Mouse (Mus musculus): Measurements from ENCODE around the gene Popdc2.

Gene Popdc2

GRCm38 (mm10) chr16:38354185-38354913, 7.7 kb upstream of the Popdc2 start:
- no peak for DNase-seq (ENCODE audit: inconsistent age in 2 of 2, low spot score in 1 of 2)

- no peak for DNase-seq (ENCODE audit: inconsistent age in 2 of 2, low spot score in 1 of 2)
These were observed 3.7 kb upstream of the Popdc2 start for GRCm38 (mm10) chr16:38358256-38358812.

DNA sequence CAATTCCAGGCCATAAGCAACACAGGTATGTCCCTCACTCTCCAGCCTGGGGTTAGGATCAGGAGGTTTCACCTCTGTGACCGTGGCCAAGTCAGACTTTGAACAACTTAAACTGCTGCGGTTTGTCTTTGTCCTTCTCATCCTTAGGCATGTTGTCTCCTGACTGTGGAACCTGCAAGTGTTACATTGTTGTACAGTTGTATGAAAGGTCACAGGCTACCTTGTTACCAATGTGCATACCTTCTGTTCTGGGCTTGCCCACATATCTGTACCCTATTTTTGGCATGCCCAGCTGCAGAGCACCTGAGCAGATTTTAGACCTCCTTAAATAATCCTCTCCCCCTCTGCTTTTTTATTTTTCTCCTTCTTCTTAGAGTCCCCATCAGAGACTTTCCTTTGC, 2.8 kb upstream of the Popdc2 start:
- DNase-seq (ENCODE audit: inconsistent age in 2 of 2, low spot score in 1 of 2): no peak

DNA sequence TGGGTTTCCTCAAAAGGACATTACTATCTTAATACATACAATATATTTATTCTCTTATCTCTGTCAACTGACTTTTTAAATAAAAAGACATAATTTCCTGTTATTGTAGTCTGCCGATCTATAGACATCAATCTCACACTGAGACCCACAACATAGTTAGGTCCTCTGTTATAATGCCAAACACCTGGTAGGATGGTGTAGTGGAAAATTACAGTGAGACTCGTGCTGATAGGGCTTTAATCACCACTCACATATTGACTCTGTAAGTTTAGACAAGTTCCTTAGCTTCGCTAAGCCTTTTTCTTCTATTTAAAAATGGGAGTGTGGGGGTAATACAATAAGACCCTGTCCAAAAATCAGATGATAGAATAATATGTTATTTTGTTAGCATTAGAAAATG, 2.2 kb upstream of the Popdc2 start:
- DNase-seq (ENCODE audit: inconsistent age in 2 of 2, low spot score in 1 of 2): no peak

DNA sequence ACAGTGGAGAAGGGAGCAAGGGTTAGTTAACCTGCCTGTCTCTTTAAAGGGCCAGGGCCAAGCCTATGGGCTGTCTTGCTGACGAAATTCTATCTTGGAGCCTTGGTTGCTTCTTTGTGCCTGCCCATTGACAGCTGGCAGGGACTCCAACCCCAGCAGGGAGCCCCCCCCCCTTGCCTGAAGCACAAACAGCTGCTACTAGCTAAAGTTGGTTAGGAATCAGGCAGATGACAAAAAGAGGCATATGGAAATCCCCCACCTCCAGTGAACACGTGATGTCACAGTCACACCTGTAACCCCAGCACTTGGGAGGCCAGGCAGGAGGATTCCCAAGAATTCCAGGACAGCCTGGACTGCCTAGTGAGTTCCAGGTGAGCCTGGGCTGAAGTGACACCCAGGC, 1.7 kb upstream of the Popdc2 start:
- DNase-seq (ENCODE audit: inconsistent age in 2 of 2, low spot score in 1 of 2): no peak

DNA sequence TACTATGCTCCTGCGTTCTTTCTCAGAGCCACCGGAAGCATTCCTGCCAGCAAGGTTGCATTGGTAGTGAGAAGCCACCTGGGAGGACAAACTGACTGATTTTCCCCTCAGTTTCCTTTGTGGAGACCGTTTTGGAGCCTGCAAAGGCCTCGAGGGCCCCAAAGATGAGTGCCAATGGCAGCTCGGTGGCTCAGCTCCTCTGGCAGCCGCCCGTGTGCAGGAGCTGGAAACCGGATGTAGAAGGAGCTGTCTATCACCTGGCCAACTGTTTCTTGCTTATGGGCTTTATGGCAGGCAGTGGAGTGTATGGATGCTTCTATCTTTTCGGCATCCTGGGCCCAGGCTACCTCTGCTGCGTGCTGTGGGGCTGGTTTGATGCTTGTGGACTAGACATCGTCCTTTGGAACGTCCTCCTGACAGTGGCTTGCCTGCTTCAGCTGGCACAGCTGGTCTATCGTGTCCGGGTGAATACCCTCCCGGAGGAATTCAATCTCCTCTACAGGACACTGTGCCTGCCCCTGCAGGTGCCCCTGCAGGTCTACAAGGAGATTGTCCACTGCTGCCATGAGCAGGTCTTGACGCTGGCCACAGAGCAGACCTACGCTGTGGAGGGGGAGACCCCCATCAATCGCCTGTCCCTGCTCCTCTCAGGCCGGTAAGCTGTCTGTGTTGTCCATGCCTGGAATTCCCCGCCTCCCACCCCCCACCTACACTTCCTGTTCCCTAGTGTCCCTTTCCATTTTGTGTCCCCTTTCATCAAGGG, 665 bp downstream of the Popdc2 start:
- DNase-seq (ENCODE audit: inconsistent age in 2 of 2, low spot score in 1 of 2): no peak

GRCm38 (mm10) chr16:38363256-38363595, 1.2 kb downstream of the Popdc2 start:
- DNase-seq (ENCODE audit: inconsistent age in 2 of 2, low spot score in 1 of 2): no peak

- no peak for DNase-seq (ENCODE audit: inconsistent age in 2 of 2, low spot score in 1 of 2)
These were observed 1.6 kb downstream of the Popdc2 start for GRCm38 (mm10) chr16:38363657-38364056.

- no peak for DNase-seq (ENCODE audit: inconsistent age in 2 of 2, low spot score in 1 of 2)
These were observed 3.4 kb downstream of the Popdc2 start for GRCm38 (mm10) chr16:38365390-38365789.

- no peak for DNase-seq (ENCODE audit: inconsistent age in 2 of 2, low spot score in 1 of 2)
These were observed 4.2 kb downstream of the Popdc2 start for GRCm38 (mm10) chr16:38366231-38366630.

DNA sequence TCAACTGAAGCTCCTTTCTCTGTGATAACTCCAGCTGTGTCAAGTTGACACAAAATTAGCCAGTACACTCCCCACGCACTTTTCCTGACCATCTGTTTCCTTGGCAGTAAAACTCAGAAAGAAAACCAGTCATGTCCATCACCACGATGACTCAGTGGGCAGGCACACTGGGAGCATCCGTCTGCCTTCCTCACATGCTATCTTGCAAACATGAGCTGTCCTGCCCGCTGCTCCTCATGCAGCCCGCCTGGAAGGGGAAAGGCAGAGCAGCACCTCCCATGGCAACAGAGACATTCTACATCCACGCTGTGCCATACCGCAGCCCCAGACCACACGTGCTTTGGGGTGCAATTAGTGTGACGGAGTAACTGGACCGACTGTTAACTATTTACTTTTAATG, 6.3 kb downstream of the Popdc2 start:
- no peak for DNase-seq (ENCODE audit: inconsistent age in 2 of 2, low spot score in 1 of 2)

- DNase-seq (ENCODE audit: inconsistent age in 2 of 2, low spot score in 1 of 2): no peak
These were observed 7.0 kb downstream of the Popdc2 start for GRCm38 (mm10) chr16:38369000-38369399.

DNA sequence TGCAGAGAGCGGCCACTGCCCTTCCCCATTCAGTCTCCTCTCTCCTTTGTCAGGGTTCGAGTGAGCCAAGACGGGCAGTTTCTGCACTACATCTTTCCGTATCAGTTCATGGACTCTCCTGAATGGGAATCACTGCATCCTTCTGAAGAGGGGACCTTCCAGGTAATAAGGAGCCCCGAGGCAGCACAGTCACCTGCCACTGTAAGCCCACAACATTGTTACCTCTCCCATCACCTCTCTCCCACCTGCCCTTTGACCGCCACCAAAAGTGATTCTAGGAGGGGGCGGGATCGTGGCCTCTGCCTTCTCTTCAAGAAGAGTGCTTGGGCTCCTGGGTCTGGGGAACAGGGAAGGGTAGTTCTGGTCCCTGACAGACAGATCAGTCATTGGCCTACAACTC, 7.4 kb downstream of the Popdc2 start:
- DNase-seq (ENCODE audit: inconsistent age in 2 of 2, low spot score in 1 of 2): no peak

- DNase-seq (ENCODE audit: inconsistent age in 2 of 2, low spot score in 1 of 2): no peak
These were observed 8.0 kb downstream of the Popdc2 start for GRCm38 (mm10) chr16:38369992-38370484.

DNA sequence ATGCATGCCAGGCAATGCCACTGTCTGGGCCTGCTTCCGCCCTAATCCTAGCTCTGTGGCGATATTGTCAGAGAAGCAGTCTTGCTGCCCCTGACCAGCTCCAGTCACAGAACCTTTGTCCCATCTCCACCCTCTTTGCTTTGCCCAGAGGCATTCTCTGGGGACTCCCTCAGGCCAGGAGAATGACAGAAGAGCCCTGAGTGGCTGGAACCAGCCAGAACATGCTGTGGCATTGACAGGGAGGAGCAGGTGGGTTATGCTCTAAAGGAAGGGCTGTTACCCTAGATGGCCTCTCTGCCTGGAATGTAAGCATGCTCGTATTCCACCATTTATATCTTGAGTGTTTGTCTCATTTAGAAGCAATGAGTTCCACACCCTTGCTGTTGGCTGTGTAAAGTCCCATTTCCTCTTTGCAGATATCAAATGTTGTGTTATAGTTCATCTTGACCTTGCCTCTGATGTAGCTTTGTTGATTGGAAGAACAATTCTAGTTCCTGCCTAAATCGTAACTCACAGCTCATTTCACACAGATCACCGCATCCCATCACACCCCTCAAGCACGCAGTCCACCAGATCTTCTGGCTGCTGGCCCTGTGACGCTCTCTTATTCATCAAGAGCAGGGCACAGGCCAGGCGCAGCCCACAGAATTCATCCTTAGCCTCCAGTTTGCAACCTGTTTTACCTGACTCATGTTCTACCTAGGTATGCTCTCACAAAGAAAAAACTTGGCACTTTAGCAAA, 8.8 kb downstream of the Popdc2 start:
- DNase-seq (ENCODE audit: inconsistent age in 2 of 2, low spot score in 1 of 2): no peak

DNA sequence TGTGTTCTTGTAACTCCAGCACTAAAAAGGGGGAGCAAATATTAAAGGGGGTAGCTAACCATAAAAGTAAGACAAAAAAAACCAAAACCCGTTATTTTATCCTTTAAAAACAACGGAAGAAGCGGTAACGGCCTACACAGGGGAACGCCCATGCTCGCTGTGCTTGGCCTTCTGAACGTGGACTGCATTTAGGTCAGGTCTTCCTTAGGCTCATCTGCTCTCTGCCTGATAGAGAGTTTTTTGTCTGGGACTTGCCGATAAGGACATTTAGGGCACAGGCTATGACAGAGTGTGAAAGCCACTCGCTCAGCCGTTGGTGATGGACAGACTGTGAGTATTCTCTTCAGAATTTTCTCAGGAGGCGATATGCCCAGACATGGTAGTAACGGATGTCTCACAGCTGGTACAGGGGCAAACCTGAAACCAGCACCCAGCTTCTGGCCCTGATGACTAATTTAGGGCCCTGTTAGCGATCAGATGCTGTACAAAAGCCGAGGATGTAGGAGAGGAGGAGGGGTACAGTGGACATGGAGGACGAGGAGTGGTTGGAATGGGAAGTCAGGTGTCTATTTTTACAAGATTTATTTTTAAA, 9.8 kb downstream of the Popdc2 start:
- no peak for DNase-seq (ENCODE audit: inconsistent age in 2 of 2, low spot score in 1 of 2)

- no peak for DNase-seq (ENCODE audit: inconsistent age in 2 of 2, low spot score in 1 of 2)
These were observed 10.9 kb downstream of the Popdc2 start for GRCm38 (mm10) chr16:38372876-38373275.

- DNase-seq (ENCODE audit: inconsistent age in 2 of 2, low spot score in 1 of 2): no peak
These were observed 11.4 kb downstream of the Popdc2 start for GRCm38 (mm10) chr16:38373439-38373838.

DNA sequence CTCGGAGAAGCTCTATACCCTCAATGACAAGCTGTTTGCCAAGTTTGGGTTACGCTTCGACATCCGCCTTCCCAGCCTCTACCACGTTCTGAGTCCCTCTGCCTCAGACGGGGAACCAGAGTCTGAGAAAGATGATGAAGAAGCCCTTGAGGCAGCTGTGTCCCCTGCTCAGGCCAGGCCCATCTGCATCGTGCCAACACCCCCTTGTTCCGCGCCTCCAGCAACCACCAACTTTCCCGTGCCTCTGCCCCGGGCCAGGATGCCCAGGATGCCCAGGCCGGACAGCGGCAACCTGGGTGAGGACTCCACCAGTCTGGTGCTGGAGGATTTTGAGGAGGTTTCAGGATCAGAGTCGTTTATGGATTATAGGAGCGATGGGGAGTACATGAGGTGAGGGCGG, 11.9 kb downstream of the Popdc2 start:
- no peak for DNase-seq (ENCODE audit: inconsistent age in 2 of 2, low spot score in 1 of 2)

DNA sequence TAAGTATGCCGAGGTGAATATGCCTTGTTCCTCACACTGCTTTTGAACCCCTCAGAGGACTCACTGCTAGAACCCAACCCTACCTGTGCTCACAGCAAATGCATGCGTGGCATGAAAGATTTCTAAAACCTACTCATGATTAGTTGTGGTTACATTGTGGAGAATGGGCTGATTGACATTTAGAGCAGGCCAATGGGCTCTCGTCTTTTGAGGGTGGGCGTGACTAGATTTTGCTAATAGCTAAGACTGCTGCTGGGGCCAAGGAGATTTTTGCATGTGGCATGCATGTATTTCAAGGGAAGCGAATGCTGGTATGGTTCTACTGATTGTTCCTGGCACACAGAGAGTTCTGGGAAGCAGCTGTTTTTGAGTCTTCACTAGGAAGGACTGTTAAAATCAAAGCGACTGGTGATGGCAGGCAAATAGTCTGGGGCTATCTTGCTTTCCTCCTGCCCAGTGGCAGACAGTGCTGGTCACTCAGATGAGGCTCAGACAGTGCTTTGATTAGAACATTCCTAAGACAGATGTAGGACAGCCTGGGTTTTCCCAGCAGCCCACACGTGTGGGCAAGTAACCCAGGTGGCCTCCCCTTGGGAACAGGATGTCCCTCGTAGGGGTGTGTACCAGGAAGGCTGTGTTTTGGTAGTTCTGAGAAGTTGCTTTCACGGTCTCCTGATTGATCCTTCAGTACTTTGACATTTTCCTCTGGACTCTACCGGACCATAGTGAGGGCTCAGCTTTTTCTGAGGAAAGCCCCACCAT, 12.6 kb downstream of the Popdc2 start:
- no peak for DNase-seq (ENCODE audit: inconsistent age in 2 of 2, low spot score in 1 of 2)

Measured in adrenal gland, adult (tissue).